Mouse (Mus musculus): ENCODE measurements at regions not wholly inside any gene's neighbourhood (a gene's known extent, or its start where the extent isn't known, plus 50 kb on each side); places are given as distances from the start of the nearest gene placed in this dataset.

DNA sequence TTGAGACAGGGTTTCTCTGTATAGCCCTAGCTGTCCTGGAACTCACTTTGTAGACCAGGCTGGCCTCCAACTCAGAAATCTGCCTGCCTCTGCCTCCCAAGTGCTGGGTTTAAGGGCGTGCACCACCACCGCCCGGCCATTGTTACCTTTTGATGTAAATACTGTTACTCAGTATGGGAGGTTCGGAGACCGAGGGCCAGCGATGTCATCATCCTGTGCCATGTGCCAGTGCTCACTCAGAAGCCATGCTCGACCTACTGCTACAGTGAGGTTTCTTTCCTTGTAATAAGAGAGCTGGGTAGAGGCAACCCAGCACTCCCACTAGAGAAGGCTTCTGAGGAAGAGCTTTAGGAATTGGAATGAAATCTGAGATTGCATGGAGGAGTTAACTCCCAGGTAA lies 191.6 kb upstream of the Tgfbr2 start:
- peak; percentile 38 for DNase-seq (ENCODE audit: low read depth, low spot score)

DNA sequence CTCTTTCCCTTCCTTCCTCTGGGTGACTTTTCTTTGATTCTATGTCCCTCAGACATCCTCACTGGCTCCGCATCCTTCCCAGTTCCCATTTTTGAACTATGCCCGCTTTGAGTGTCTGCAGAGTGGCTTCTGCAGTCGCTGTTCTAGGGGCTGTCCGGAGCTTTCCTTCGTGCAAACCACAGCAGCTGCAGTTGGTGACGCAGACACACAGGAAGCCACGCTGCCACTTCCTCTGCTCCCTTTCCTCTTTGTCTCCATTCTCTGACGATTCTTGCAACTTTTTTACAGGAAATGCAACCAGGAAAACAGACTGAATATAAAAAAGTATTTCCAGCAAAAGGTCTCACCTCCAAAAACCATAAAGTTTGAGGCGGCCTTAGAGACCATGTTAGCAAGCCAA lies 191.0 kb upstream of the Tgfbr2 start:
- DNase-seq (ENCODE audit: low read depth, low spot score): no peak

DNA sequence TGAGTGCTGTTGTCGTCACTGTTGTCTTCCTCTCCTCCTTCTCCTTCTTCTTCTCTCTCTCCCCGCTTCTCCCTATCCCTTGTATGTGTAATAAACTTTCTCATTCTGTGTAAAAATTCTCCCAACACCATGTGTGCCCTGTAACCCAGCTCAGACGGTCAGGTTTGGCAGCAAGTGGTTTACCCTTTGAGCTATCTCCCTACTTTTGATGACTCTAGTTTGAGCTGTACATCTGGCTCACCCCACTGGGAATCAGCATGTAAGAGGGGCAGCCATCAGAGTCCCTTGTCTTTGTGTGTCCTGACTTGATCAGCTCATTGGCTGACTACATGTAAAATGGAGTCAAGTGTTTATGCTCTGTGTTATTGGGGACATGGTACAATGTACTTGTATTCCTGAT lies 190.5 kb upstream of the Tgfbr2 start:
- no peak for DNase-seq (ENCODE audit: low read depth, low spot score)

DNA sequence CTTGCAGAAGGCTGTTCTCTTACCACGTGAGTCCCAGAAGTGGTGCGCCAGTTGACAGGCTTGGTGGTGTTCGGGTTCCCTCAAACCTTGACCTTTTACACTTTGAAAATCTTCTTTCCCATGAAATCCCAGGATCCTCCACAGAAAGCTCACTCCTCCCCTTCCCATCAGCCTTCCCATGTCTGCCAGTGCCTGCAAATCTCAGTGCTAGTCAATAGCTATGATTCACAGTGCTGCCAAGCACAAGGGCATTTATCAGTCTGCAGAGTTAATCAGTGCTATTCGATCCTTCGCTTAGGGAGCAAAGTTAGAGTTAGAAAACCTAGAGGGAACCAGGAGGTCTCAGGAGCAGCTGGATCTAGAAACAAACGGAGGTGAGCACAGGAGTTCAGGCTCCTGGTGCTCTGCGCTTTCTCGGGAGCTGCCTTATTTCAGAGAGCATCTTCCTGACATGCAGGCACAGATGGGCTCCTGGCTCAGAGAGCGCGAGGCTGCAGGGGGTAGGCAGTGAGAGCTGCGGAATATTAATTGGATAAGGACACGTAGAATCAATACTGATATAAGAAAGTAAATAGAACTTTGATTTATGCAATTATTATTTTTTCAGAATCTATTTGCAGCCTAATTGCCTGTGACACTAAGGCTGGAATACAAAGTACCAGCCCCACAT lies 190.0 kb upstream of the Tgfbr2 start:
- DNase-seq (ENCODE audit: low read depth, low spot score): no peak

DNA sequence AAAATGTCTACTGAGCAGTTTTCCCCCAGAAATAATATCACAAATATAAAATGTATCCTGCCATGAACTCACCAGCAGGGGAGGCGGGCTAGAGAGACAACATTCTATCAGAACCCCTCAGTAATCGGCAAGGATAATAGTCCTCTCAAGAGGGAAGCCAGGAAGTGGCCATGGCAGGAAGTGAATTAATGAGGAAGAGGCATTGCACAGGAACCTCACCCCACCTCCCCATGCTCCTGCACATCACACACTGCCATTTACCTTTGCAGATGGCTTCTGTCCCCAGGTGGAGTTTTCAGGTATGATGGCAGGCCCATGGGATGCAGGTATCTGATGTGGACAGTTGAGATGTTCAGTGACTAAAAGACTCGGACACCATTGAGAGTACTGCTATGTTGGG lies 185.9 kb upstream of the Tgfbr2 start:
- DNase-seq (ENCODE audit: low read depth, low spot score): no peak

DNA sequence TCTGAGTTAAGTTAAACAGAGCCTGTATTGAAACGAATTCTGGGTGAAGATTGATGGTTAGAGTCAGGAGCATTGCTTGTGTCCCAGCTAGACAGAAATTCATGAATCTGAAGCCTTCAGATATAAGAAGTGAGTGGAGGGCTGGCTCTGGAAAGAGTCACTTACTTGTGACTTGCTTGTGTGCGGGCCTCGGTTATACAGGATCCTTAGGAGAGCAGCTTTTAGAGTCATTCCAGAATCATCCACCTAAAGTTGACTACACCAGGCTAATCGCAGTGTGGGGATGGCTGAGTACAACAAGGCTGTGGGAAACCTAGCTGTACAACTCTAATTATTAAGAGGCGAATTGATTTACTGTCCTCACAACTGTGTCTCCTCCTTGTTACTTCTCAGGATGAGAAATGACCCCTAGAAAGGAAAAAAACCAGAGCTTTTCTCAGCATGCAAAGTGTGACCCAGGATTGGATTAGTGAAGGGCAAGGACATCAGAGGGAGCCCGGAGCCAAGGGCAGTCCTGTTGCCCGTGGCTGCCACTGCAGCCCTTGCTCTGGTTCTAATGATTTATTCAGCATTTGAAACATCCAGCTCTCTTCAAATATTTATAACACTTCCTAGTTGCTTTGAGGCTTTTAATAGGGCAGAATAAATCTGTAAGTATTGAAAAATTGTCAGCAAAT lies 179.0 kb upstream of the Tgfbr2 start:
- DNase-seq (ENCODE audit: low read depth, low spot score): no peak

DNA sequence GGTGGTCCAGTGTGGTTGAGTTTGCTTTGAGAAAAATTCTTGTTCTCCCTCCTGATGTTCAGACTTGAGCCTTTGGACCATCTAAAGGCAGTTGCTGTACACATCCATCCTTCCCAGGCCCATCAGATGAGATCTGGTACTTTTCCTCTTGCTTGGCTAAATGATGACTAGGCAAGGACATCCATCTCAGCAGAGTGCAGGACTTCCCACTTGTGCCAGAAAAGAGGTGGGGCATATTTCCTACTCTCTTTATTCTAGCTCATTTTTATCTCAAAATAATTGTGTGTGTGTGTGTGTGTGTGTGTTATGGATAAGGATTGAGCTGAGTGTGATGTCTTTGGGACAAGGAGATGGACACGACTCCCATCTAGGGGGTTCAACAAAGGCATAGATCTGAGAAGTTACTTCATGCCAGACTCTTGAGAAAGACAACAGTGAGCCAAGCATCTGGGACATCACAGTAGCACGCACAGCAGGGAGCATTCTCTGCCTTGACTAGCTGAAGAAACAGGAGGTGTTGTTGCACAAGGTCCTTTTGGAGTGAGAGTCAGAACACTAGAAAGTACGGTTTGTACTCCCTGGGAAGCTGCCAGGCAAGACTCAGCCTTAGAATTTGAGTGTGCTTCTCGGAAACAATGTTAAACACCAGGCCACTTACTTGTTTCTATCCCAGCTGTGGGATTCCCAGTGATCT lies 177.8 kb upstream of the Tgfbr2 start:
- no peak for DNase-seq (ENCODE audit: low read depth, low spot score)

DNA sequence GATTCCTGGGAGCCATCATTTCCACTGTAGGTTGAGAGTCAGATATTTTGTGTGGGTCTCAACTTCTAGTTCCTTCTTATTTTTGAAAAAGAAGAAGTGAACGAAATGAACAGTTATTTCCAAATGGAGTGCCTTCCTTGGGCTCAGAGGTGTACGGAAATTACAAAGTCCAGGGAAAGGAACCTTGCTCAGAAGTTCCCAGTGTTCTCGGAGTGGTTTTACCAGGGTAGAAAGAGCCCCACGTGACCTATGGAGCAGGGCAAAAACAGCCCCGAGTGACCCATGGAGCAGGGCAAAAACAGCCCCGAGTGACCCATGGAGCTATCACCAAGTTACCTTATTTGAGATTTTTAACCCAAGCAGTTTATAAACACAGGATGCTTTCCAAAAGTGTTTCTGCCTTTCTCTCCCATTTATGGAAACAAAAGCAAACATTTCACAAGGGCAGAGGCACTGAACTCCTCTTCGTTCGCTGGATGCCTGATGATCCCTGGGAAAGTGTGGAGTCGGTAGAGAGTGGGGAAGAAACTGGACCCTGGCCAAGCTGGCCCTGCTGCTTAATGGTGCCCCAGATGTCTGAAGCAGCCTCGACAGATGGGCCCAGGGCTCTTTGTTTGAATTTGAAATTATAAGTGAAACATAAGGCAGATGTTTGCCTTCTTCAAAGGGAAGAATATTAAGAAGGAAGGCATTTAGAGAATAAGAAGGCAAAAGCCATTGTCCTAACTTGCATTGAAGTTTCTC lies 175.8 kb upstream of the Tgfbr2 start:
- DNase-seq (ENCODE audit: low read depth, low spot score): no peak

DNA sequence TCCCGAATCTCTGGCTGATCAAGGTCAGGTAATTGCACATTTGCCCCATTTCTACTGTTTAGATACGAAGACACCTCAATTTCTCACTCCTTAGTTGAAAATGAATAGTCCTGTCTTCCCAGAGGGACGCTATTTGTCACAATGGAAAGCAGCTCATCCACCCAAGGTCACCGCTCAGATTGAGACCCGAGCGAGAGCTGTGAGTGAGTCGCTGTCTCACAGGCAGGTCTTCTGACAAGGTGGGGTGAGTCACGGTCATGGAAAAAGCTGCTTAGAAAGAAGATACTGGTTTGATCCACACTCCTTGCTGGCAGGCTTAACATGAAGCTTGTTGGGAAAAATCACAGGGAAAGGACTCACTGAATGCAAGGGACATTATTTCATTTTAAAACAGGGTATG lies 171.9 kb upstream of the Tgfbr2 start:
- DNase-seq (ENCODE audit: low read depth, low spot score): peak; percentile 37

DNA sequence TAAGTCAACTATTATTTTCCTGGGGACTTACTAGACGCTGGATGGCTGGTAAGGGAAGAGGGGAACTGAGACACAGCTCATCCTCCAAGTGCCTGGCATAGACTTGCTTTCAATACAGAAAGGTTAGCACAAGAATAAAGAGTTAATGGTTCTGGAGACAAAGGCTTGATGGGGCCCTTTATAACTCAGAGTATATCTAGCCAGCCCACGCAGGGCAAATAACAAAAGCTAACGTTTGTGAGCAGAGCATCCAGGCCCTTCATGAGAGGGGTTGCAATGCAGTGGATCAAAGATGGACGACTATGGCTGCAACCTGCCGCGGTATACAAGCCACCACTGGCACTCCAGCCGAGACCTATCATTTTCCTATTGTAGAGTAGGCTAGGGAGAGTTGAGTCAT lies 171.3 kb upstream of the Tgfbr2 start:
- peak; percentile 69 for DNase-seq (ENCODE audit: low read depth, low spot score)

DNA sequence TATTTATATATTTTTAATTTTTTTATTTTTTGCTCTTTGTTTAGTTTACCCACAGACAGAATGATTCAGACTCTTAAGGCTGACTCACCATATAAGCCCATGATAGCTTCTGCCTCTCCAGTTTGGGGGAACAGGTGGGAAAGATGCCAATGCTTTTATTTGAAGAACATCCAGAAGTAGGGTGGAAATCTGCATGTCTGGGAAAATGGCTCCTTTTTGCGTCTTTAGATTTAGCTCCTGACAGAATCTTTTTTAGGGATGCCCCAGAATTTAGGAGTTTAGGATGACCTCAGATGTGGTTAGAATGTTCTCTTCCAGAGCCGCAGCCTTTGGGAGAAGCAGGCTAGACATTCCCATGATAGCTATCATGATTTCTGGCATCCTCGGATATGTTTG lies 167.9 kb upstream of the Tgfbr2 start:
- DNase-seq (ENCODE audit: low read depth, low spot score): no peak

DNA sequence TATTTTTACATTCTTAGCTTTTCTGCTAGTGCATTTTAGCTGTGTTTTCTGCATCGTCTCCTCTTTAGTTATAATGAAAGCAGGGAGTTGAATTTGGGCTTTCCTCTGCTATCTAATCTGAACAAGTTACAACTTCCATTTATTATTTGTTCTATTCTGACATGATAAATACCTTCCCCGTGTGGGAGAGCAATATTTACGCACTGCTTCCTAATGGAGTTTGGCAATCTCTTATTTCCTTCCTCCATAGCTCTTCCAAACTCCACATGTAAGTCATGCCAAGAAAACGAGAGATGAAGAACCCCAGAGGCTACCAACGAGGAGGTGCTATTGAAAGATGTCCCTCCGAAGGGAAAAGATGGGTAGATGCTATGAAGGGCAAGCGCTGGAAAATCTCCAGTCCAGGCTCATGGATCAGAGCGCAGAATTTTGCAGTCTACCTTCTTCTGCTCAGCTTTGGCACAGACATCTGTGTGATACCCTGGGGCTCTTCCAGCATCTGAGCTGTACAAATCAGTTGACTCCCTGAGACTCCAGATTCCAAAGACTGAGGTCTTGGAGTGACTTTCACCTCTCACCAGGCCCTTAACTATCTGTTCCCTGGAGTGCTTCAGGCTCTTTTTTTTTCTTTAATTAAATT lies 167.4 kb upstream of the Tgfbr2 start:
- DNase-seq (ENCODE audit: low read depth, low spot score): no peak

DNA sequence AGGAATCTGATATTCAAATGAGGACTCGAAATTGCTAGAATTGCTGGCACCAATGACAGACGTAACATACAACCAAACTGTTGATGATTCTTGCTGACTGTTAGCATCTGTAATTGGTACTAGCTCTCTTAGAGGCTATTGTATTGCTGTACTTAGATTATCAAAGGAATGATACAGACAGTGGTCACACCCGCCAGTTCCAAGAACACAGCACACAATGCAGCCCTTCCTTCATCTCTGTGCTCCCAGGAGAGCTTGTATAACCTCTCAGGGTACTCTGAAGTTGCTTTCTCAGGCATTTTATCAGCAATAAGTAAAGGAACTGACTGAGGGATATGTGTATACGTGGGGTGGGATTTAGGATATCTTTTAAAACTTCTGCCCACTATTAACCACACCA lies 166.8 kb upstream of the Tgfbr2 start:
- DNase-seq (ENCODE audit: low read depth, low spot score): peak; percentile 46

DNA sequence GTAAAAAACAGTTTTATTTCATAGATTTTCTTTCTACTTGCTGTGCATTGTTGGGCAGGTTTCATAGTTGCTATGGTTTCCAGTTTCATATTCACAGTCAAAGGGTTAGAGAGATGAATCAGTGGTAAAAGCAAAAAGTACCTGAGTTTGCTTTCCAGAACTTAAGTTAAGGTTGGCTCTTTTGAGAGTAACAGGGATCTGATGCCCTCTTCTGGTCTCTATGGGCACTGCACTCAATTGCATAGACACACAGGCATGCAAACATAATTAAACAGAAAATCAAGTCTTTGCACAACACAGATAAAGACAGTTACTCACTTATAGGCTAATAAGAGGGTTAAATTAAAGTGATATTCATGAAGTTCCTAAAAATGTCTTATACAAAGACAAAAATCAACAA lies 165.8 kb upstream of the Tgfbr2 start:
- peak; percentile 71 for DNase-seq (ENCODE audit: low read depth, low spot score)

DNA sequence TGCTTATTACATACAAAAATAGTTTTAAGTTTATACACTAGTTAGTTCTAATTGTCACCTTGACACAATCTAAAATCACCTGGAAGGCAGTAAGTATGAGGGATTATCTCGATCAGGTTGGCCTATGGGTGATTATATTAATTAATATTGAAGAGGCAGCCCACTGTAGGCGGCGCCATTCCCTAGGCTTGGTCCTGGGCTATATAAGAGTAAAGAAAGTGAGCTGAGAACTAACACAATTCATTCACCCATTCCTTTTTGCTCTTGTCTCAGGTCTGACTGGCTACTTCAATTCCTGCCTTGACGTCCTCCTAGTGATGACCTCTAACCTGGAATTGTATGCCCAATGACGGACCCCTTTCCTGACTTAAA lies 163.6 kb upstream of the Tgfbr2 start:
- DNase-seq (ENCODE audit: low read depth, low spot score): no peak

DNA sequence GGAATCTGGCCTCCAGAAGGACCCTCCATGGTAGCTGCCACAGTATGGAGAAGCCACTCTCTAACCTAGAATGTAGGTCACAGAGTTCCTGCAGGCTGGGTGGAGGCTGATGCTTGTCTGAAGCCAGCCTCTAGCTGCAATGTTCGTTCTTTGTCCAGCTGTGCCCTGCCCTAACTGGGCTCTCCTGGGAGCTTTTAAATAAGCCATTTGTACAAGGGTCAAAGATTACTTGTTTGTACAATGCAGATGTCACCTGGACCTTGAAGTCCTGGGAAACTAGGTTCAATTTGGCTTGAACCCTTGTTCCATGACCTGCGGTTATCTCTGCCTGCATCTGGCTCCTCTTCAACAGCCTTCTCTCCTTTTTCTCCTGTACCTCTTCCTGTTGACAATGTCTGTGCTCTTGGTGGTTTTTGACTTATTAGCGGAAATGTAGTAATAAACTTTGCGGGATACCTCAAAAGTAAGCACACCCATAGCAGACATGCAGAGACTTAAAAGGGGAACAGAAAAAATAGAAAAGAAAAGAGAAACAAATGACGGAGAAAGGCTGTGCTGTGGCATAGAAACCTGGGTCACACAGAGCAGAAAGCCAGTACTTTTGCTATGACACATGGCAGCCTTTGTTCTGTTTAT lies 163.1 kb upstream of the Tgfbr2 start:
- DNase-seq (ENCODE audit: low read depth, low spot score): no peak

DNA sequence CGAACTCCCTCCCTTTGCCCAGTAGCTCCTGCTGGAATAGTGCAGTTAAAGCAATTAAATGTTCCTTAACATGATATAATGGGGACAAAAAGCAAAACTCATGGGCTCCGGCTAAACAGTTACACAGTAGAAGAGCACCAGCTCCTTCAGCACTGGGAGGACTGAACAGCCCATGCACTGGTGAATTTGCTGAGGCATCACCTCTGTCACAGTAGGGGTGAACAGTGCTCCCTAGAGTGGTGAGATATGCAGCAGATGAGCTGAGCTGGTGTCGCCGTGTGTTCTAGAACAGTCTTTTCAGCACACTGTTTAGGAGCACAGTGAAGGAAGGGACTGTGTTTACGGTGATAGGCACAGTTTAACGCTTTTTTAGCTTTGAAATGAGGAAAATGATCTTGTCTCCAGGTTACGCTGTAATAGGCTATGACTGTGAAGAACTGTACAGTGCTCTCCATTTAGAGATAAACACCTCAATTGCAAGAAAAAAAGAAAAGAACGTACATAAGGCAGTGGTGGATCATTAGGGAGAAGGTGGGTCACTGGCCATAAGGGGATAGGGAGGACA lies 162.4 kb upstream of the Tgfbr2 start:
- no peak for DNase-seq (ENCODE audit: low read depth, low spot score)

DNA sequence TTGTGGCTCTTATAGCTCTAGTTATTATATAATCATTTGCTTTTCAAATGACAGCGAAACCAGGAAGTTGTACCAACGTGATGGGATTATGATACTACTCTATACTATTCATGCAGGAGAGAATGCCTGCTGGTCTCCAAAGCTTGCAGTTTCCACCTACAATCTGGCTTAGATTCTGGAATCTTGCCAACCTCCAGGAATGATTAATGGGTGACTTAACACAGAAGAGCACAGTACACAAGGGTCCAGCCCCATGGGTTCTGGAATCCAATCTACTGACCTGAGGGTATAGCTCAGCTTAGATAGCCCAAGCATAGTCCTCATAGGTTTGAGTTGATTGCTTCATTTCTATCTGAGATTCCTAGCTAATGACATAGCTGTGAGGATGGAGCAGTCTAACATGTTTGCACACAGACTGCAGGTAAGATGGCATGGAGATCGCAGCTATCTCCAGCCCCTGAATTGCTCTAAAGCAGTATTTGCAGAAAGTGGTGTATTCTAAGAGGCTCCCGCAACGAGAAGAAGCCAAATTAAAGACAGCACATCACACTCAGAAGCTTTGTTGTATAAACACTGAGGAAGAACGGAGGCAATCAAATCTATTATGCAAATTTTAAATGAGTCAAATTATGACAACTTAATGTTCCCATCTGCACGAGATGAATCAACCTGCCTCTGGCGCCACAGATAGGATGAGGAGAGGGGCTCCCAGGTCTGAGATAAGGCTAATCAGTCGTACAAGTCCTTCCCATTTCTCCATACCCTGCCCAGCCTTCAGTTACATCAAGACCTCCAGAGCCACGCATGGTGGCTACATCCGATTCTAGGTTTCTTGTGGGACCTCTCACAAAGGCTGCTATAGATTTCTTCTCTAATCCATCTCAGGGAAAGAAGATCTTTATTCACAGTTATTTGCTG lies 160.7 kb upstream of the Tgfbr2 start:
- no peak for DNase-seq (ENCODE audit: low read depth, low spot score)

DNA sequence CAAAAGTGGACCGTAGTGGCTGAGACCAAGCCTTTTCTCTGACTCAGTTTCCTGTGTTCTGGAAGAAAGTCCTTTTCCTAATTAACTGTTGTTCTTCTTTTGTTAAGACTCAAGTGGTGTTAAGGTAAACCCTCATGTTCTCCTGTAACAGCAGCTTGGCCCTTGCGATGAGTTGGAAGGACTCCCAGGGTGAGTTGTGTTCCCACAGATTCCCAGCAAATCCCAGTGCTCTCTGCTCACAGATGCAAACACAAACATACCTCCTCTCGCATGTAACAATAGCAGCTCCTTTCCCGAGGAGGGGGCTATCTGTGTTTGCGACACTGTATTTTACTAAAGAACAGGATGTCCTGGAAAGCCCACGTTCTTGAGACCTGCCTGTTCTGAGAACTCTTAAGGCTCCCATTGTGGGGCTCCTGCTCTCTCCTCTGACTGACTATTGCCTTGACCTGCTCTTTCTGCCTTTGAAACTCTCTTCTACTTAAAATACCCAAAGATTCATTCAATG lies 158.8 kb upstream of the Tgfbr2 start:
- no peak for DNase-seq (ENCODE audit: low read depth, low spot score)

Measured in ZHBTc4 (cell line).